Mouse (Mus musculus) B cell, adult 2 months (primary cell): ENCODE results near the gene Tnfrsf26.
A peak's percentile ranks its signal among the peaks of the same experiment; 100 is the strongest.

Source experiments
- DNase-seq, 2 experiments: peaks; one replicate each; pipeline ENCODE4 v3.0.0; 2022

Tnfrsf26 gene

GRCm38 (mm10) chr7:143599428-143600230 lies 28.9 kb downstream of the Tnfrsf26 start, which contains the start of gene Cars:
TSS of gene Cars (minus strand) at chr7:143600090.
- DNase-seq: peak; percentile 97

DNA sequence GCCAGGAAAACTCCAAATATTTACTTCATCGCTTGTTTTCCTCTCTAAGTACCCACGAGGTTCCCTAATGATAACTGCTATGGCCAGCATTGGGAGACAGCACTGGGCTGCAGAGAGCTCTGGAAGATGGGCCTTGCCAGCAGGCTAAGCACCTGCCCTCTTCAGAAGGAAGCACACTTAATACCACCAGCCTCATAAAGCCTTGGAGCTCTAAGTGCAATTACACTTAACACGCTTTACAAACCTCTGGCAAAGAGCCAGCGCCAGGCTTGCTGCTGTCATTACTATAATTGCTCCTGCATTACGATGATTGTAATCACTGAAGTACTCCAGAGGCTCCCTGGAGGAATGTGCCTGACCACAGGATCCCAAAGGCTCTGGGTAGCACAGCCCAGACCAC lies 33.7 kb downstream of the Tnfrsf26 start:
- no peak for DNase-seq

DNA sequence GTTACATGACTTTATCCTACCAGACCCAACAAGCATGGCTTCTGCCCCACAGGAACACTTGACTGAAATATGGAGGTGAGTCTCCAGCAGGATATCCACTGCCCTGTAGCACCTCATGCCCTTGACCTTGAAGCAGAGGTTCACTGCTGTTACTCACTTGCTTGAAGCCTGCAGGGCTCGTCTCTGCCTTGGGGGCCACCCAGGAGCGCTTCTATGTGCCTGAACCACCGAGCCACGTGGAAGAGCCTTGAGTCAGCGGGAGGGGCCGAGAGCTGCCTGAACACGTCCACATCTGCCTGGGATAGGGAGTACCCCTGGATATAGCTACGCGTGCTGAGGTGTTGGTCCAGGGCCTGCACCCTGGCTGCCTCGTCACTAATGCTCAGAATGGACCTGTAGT lies 36.3 kb downstream of the Tnfrsf26 start:
- no peak for DNase-seq

GRCm38 (mm10) chr7:143588006-143588405 lies 40.5 kb downstream of the Tnfrsf26 start:
- no peak for DNase-seq

GRCm38 (mm10) chr7:143587586-143587985 lies 40.9 kb downstream of the Tnfrsf26 start:
- no peak for DNase-seq

GRCm38 (mm10) chr7:143583956-143584355 lies 44.6 kb downstream of the Tnfrsf26 start:
- DNase-seq: peak; percentile 83 to 85

- no peak for DNase-seq
Measured at GRCm38 (mm10) chr7:143583025-143583424, 45.5 kb downstream of the Tnfrsf26 start.

DNA sequence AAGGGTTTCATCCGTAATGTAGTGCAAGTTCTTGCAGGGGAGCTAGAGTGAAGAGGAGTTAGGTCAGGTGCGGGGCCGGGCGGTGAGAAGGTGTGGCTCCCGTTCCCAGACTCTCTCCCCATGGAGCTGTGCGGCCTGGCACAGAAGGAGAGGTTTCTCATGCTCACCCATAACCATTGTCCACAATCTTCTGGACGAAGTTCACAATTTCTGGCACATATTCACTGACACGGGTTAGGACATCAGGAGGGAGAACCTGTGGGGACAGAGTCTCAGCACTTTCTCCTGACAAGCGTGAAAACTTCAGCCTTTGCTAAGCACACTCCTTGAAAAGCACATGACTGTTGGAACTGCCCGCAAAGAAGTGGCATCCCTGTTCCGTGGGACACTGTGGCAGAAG lies 52.8 kb downstream of the Tnfrsf26 start:
- no peak for DNase-seq

GRCm38 (mm10) chr7:143565648-143566039 lies 62.9 kb downstream of the Tnfrsf26 start:
- DNase-seq: no peak

- no peak for DNase-seq
Measured at GRCm38 (mm10) chr7:143565015-143565647, 63.4 kb downstream of the Tnfrsf26 start.

DNA sequence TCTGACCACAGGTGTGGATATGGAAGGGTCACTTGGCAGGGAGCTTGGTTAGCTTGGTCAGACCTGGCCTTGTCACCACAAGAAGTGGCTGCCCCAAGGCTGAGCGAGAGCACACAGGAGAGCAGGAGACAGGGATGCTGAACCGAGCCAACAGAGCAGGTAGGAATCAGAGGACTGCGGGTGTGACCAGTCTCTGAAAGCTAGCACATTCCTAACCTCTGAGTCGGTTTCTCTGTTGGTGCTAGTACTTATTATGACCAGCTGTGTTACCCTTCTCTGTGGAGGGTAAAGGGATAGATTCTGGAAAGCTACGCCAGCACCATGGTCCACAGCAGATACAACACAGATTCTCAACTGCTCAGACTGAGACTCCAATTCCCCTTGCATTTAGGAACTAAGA lies 64.7 kb downstream of the Tnfrsf26 start:
- no peak for DNase-seq
